Mouse (Mus musculus) CD4-positive, CD25-positive, alpha-beta regulatory T cell, adult 2 months (primary cell): ENCODE data around the gene Gm20821.
"Not testable (repeated sequence)": the region's sequence is repeated elsewhere in the genome, so short reads cannot be mapped to it uniquely, and the experiment has no call there.

Experiments
- DNase-seq: peaks from one replicate; pipeline ENCODE4 v3.0.0-alpha.2; 2012; ENCODE audit warnings: low read depth, low spot score

Gm20821 gene

DNA sequence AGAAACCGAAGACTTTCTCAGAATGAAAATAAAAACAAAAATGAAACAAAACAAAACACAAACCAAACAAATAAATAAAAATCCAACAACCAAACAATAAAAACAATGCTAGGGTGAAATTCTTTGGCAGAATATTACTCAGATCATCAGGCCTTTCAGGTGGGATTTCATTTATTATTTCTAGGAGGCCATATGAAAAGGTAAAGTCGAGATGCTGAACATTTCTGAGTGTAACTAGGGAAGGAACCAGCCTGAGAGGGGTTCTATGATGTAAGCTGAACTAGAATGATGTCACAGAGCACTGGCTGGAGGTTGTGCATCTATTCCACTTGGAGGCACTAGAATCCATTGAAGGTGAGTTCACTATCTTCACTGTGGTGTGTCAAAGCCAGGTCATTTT is at the start of gene Gm20821:
Gene Gm20821 (plus strand): TSS at position 301 of the 400 bp plus-strand sequence.
- DNase-seq, result not testable (repeated sequence)
